Mouse (Mus musculus) left cerebral cortex, adult 8-10 months (tissue): ENCODE results near the gene Olfr1051. TPM values are rescaled to one million over a fixed set of nuclear protein-coding genes. Genes with fewer than 3 reads are reported as not detected.
"Not testable (repeated sequence)": the region's sequence is repeated elsewhere in the genome, so short reads cannot be mapped to it uniquely, and the experiment has no call there.

Experiments used
- DNase-seq, 2 experiments: peaks; one replicate each; pipeline ENCODE4 v3.0.0; 2022; ENCODE audit warnings: low spot score in 2 of 2
- total RNA-seq, 4 experiments: library from RNA; stranded (reverse); gene quantifications; 2 replicates each; pipeline ENCODE4 v1.2.4; 2022

The Olfr1051 gene
- total RNA-seq, result not detected

DNA sequence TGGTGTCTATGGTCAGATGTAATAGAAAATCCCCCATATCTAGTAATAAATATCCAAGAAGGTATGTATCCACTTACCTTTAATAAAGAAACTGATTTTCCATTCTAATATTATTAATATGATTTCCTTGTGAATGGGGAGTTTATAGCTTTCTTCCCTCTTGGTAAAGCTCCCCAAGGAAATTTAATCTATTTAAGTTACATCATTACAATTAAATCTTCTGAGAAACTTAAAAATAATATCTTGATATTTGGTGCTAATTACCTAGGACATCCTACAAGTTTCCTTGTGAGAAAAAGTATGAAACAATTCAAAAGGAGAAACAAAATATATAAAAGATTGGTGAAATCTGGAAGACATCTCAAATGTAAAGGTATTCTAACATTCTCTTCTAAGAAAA, at the start of gene Olfr1051:
Gene Olfr1051, minus strand, starts transcription at position 101 of the 400 bp plus-strand sequence.
- DNase-seq, result not testable (repeated sequence)

DNA sequence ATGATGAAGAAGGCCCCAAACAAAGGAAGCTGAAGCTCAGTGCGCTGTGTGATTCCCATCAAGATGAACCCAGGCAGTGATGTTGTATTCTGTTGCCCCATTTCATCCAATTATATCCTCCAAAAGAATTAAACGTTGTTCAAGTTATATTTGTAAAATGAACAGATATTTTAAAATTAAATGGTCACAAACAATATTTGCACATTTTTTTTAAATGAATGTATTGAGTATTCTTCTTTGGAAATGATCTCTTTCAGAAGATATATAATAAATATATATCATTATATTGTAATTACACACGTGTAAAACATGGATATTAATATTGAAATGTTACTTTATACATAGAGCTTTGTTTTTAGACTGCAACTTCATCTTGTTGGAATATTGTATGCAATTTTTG, 36.3 kb upstream of the Olfr1051 start, which contains the start of gene Olfr1053:
Gene Olfr1053, minus strand, starts transcription at position 101 of the 400 bp plus-strand sequence.
- DNase-seq, result no peak

DNA sequence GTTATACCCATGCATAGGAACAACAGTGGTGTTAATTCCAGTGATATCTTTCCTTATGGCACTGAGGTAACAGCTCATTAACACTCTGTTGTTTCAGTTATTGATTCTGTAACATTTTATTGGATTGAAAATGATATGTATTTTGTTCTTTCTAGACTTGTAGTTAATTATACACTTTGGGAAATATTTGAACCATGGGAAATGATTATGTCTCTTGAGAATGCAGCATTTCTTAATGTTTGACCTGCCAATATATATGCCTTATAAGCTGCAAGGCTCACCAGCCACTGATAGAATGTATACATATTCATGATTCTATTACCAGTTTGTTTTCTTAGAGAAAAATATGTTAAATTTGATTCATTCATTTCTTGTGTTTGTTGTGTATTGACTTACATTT, 13.3 kb upstream of the Olfr1051 start, which contains the start of gene Olfr1052:
Gene Olfr1052, plus strand, starts transcription at position 301 of the 400 bp plus-strand sequence.
- no peak for DNase-seq

DNA sequence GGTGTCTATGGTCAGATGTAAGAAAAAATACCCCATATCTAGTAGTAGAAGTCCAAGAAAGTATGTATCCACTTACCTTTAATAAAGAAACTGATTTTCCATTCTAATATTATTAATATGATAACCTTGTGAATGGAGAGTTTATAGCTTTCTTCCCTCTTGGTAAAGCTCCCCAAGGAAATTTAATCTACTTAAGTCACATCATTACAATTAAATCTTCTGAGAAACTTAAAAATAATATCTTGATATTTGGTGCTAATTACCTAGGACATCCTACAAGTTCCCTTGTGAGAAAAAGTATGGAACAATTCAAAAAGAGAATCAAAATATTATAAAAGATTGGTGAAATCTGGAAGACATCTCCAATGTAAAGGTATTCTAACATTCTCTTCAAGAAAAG, 20.7 kb downstream of the Olfr1051 start, which contains the start of gene Olfr1049:
Gene Olfr1049, minus strand, starts transcription at position 101 of the 400 bp plus-strand sequence.
- DNase-seq, result not testable (repeated sequence)

DNA sequence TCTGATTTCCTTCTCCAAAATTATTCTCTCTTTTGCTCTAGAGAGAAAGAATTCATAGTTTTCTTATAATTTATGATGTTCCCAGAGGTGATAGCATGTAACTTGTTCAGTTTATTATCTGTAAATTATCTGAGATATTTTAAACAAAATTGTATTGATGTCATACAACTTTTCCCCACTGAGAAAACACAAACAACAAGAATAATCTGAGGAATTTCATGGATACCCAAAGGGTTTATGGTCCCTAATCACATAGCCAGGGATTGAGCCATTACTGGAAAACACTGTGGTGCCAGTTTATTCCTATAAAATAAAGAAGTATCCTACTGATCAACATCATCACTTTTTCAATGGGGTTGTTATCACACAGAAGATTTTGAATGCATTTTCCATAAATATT, 38.7 kb downstream of the Olfr1051 start, which contains the start of gene Olfr1048:
Gene Olfr1048, minus strand, starts transcription at position 101 of the 400 bp plus-strand sequence.
- DNase-seq, result no peak

DNA sequence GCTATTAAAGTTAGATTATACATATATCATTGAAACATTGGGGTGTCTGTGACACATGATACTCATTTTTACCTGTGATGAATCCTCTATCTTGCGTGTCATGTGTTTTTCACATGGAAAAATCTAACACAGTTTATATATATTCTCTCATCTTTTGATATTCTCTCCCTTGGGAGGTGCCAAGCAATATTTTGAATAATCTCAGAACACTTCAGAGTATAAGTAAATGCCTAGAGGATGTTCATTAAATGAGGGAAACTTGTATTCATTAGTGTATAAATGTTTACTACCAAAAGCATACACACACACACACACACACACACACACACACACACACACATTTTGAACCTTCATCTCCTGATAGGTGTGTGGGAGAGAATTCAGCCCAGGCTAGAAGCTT, 47.6 kb downstream of the Olfr1051 start, which contains the start of gene Olfr1047:
Gene Olfr1047, minus strand, starts transcription at position 101 of the 400 bp plus-strand sequence.
- no peak for DNase-seq

Other genes starting within 250 kb of the Olfr1051 start
- gene Olfr1034, start 233.2 kb downstream of the Olfr1051 start, total RNA-seq, result not detected
- not detected for gene Olfr1036, start 205.1 kb downstream of the Olfr1051 start, total RNA-seq
- not detected for gene Olfr1037, start 191.7 kb downstream of the Olfr1051 start, total RNA-seq
- not detected for gene Olfr1039, start 143.2 kb downstream of the Olfr1051 start, total RNA-seq
- gene Olfr1040, start 132.4 kb downstream of the Olfr1051 start, total RNA-seq, result not detected
- gene Olfr1042, start 117.2 kb downstream of the Olfr1051 start, total RNA-seq, result not detected
- gene Olfr1043, start 111.6 kb downstream of the Olfr1051 start, total RNA-seq, result not detected
- not detected for gene Olfr1044, start 101.3 kb downstream of the Olfr1051 start, total RNA-seq
- not detected for gene Olfr52, start 93.4 kb downstream of the Olfr1051 start, total RNA-seq
- not detected for gene Olfr1045, start 76.1 kb downstream of the Olfr1051 start, total RNA-seq
- gene Olfr1046, start 59.8 kb downstream of the Olfr1051 start, total RNA-seq, result not detected
- not detected for gene Olfr1047, start 47.7 kb downstream of the Olfr1051 start, total RNA-seq
- gene Olfr1048, start 38.8 kb downstream of the Olfr1051 start, total RNA-seq, result not detected
- gene Olfr1049, start 20.8 kb downstream of the Olfr1051 start, total RNA-seq, result not detected
- not detected for gene Olfr1052, start 13.4 kb upstream of the Olfr1051 start, total RNA-seq
- gene Olfr1053, start 36.2 kb upstream of the Olfr1051 start, total RNA-seq, result not detected
- not detected for gene Olfr1054, start 56.3 kb upstream of the Olfr1051 start, total RNA-seq
- gene Olfr1055, start 71.2 kb upstream of the Olfr1051 start, total RNA-seq, result not detected
- not detected for gene Olfr1056, start 83.4 kb upstream of the Olfr1051 start, total RNA-seq
- gene Olfr1057, start 99.3 kb upstream of the Olfr1051 start, total RNA-seq, result not detected
- not detected for gene Olfr1058, start 109.5 kb upstream of the Olfr1051 start, total RNA-seq
- not detected for gene Olfr1061, start 135.0 kb upstream of the Olfr1051 start, total RNA-seq
- gene Olfr1062, start 147.7 kb upstream of the Olfr1051 start, total RNA-seq, result not detected
- not detected for gene Olfr1065, start 171.5 kb upstream of the Olfr1051 start, total RNA-seq
- gene Olfr1066, start 177.2 kb upstream of the Olfr1051 start, total RNA-seq, result not detected
- gene Olfr228, start 208.3 kb upstream of the Olfr1051 start, total RNA-seq, result not detected
- gene Olfr1076, start 229.4 kb upstream of the Olfr1051 start, total RNA-seq, result not detected